Mouse (Mus musculus): ENCODE results near the gene Hoxa5.

DNA sequence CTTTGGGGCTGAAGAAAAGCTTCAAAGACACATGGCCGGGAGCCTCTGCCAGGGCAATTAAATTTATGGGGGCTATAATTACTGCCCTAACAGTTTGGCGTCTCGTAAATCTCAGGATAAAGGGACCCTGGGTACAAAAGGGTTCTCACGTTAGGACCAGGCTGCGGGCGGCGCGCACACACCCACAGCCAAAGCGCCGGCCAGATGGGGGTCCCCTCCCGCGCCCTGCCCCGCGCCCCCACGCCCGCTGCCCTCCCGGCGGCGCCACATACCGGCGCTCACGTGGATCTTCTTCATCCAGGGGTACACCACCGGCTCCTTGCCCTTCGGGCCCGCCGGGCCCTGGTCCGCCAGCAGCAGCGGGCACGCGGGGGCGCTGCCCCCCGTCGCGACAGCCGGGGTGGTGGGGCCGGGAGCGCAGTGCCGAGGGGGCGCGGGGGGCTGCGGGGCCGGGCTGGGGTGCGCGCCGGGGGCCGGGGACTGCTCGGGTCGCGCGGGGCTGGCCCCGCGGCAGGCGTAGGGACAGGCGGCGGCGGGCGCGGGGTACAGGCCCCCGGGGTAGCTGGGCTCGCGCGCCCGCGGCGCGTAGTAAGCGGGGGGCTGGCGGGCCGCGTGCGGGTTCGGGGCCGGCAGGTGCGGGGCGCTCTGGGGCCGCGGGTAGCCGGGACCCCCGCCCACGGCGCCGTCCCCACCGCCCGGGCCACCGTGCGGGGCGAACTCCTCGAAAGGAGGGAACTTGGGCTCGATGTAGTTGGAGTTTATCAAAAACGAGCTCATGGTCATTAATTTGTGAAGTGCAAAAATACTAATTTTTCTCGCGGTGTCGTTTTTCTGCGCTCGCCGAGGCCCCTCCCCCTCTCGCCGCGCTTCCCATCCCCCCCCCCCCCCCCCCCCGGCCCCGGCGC, 13.2 kb downstream of the Hoxa5 start, which contains the start of gene Hoxa4:
- TF ChIP-seq CTCF (IDR thresholded peaks at IDR 0.05; ENCODE audit: extremely low read depth, insufficient read depth, insufficient read length, insufficient replicate concordance) (no peak), POLR2A (IDR thresholded peaks at IDR 0.05; ENCODE audit: low read depth, low read length) (no peak)
